Mouse (Mus musculus): ENCODE measurements around the gene Zdhhc14. TPM values are rescaled to one million over a fixed set of nuclear protein-coding genes. Genes with fewer than 3 reads are reported as not detected.
A peak's percentile ranks its signal among the peaks of the same experiment; 100 is the strongest.

Zdhhc14 gene
- polyA plus RNA-seq, 1 experiment from 2014 or later: 8.4 TPM

GRCm38 (mm10) chr17:5567943-5568342 is 75.6 kb downstream of the Zdhhc14 start:
- Histone ChIP-seq H3K4me2 (no peak overlapping the region), H3K27me3 (no peaks in the 10 kb centered on the region), H3K4me1 (replicated peaks) (peaks cover 11% of the 10 kb centered on the region; the same call in 1 of the 2 replicates), H3K4me3 (no peak overlapping the region), H3K27ac (replicated peaks) (no peak overlapping the region), H3K9me3 (no peaks in the 10 kb centered on the region), H3K36me3 (no peaks in the 10 kb centered on the region), H3K9ac (no peak overlapping the region)
- WGBS: 44% methylated on average over 5 of the region's 5 CpGs
- ATAC-seq (ENCODE audit: low read depth): no peak

- no peaks in the 10 kb centered on the region for H3K9me3 ChIP-seq
- no peaks in the 10 kb centered on the region for H3K27me3 ChIP-seq
- H3K4me3 ChIP-seq: no peak overlapping the region
- H3K27ac ChIP-seq (replicated peaks): no peak overlapping the region
- H3K4me2 ChIP-seq: no peak overlapping the region
- H3K36me3 ChIP-seq: no peaks in the 10 kb centered on the region
- WGBS: 75% methylated on average over 17 of the region's 17 CpGs
- no peak overlapping the region for H3K9ac ChIP-seq
- ATAC-seq (ENCODE audit: low read depth): no peak
- peaks cover 11% of the 10 kb centered on the region; the same call in 1 of the 2 replicates for H3K4me1 ChIP-seq (replicated peaks)
Observed at GRCm38 (mm10) chr17:5569131-5570030, 77.0 kb downstream of the Zdhhc14 start.

GRCm38 (mm10) chr17:5572096-5572730 is 79.9 kb downstream of the Zdhhc14 start:
- peaks cover 13% of the 10 kb centered on the region; the same call in 1 of the 2 replicates for H3K4me1 ChIP-seq (replicated peaks)
- H3K9me3 ChIP-seq: no peaks in the 10 kb centered on the region
- H3K27me3 ChIP-seq: no peaks in the 10 kb centered on the region
- no peaks in the 10 kb centered on the region for H3K36me3 ChIP-seq
- no peak overlapping the region for H3K4me2 ChIP-seq
- ATAC-seq (ENCODE audit: low read depth): no peak
- 94% methylated on average over 1 of the region's 1 CpGs for WGBS
- H3K4me3 ChIP-seq: no peak overlapping the region
- H3K27ac ChIP-seq (replicated peaks): no peak overlapping the region
- H3K9ac ChIP-seq: no peak overlapping the region

- no peak for ATAC-seq (ENCODE audit: low read depth)
- H3K4me1 ChIP-seq (replicated peaks): peaks cover 6% of the 10 kb centered on the region; the same call in 1 of the 2 replicates
Observed at GRCm38 (mm10) chr17:5572745-5573420, 80.5 kb downstream of the Zdhhc14 start.

GRCm38 (mm10) chr17:5574672-5575071 is 82.3 kb downstream of the Zdhhc14 start:
- Histone ChIP-seq H3K36me3 (no peaks in the 10 kb centered on the region), H3K9me3 (no peaks in the 10 kb centered on the region), H3K27me3 (no peaks in the 10 kb centered on the region), H3K27ac (replicated peaks) (no peak overlapping the region), H3K9ac (no peak overlapping the region), H3K4me3 (no peak overlapping the region), H3K4me2 (no peak overlapping the region), H3K4me1 (replicated peaks) (peaks cover 5% of the 10 kb centered on the region; the same call in 1 of the 2 replicates)
- WGBS: 86% methylated on average over 5 of the region's 5 CpGs
- ATAC-seq (ENCODE audit: low read depth): no peak

More at GRCm38 (mm10) chr17:5572745-5573420, 80.5 kb downstream of the Zdhhc14 start:
- Histone ChIP-seq H3K9ac (no peak overlapping the region), H3K9me3 (no peaks in the 10 kb centered on the region), H3K36me3 (no peaks in the 10 kb centered on the region), H3K27ac (replicated peaks) (no peak overlapping the region), H3K4me3 (no peak overlapping the region), H3K27me3 (no peaks in the 10 kb centered on the region), H3K4me2 (no peak overlapping the region)

GRCm38 (mm10) chr17:5575518-5575917 is 83.2 kb downstream of the Zdhhc14 start:
- WGBS: 73% methylated on average over 4 of the region's 4 CpGs
- H3K27me3 ChIP-seq: no peaks in the 10 kb centered on the region
- ATAC-seq (ENCODE audit: low read depth): no peak
- H3K27ac ChIP-seq (replicated peaks): no peak overlapping the region
- H3K9me3 ChIP-seq: no peaks in the 10 kb centered on the region
- no peak overlapping the region for H3K9ac ChIP-seq
- H3K4me3 ChIP-seq: no peak overlapping the region
- H3K4me1 ChIP-seq (replicated peaks): peaks cover 5% of the 10 kb centered on the region; the same call in 1 of the 2 replicates
- H3K36me3 ChIP-seq: no peaks in the 10 kb centered on the region
- H3K4me2 ChIP-seq: no peak overlapping the region

- no peaks in the 10 kb centered on the region for H3K9me3 ChIP-seq
- no peak overlapping the region for H3K4me2 ChIP-seq
Observed at GRCm38 (mm10) chr17:5582232-5582631, 89.9 kb downstream of the Zdhhc14 start.

GRCm38 (mm10) chr17:5582937-5583336 is 90.6 kb downstream of the Zdhhc14 start:
- 92% methylated on average over 5 of the region's 5 CpGs for WGBS

More at GRCm38 (mm10) chr17:5582232-5582631, 89.9 kb downstream of the Zdhhc14 start:
- Histone ChIP-seq H3K4me1 (replicated peaks) (peaks cover 11% of the 10 kb centered on the region), H3K27me3 (no peaks in the 10 kb centered on the region), H3K36me3 (no peaks in the 10 kb centered on the region), H3K4me3 (no peak overlapping the region), H3K27ac (replicated peaks) (no peak overlapping the region), H3K9ac (no peak overlapping the region)
- ATAC-seq (ENCODE audit: low read depth): no peak
- WGBS: 95% methylated on average over 3 of the region's 3 CpGs

GRCm38 (mm10) chr17:5583472-5584145 is 91.3 kb downstream of the Zdhhc14 start:
- Histone ChIP-seq H3K4me2 (0 out of 2 replicates have a peak overlapping the region, but pooled peaks have one; percentile 9), H3K36me3 (no peaks in the 10 kb centered on the region), H3K27me3 (no peaks in the 10 kb centered on the region), H3K4me3 (no peak overlapping the region), H3K9me3 (no peaks in the 10 kb centered on the region), H3K4me1 (replicated peaks) (peaks cover 11% of the 10 kb centered on the region), H3K9ac (peak overlapping the region; percentile 46; the same call in 1 of the 2 replicates), H3K27ac (replicated peaks) (peak overlapping the region; percentile 56)
- 39% methylated on average over 12 of the region's 12 CpGs for WGBS
- ATAC-seq (ENCODE audit: low read depth): peak; percentile 27; the same call in 1 of the 2 replicates

More at GRCm38 (mm10) chr17:5582937-5583336, 90.6 kb downstream of the Zdhhc14 start:
- Histone ChIP-seq H3K4me1 (replicated peaks) (peaks cover 11% of the 10 kb centered on the region), H3K4me2 (no peak overlapping the region), H3K27me3 (no peaks in the 10 kb centered on the region), H3K9ac (no peak overlapping the region), H3K9me3 (no peaks in the 10 kb centered on the region), H3K36me3 (no peaks in the 10 kb centered on the region), H3K27ac (replicated peaks) (no peak overlapping the region), H3K4me3 (no peak overlapping the region)
- ATAC-seq (ENCODE audit: low read depth): no peak

GRCm38 (mm10) chr17:5591604-5592209 is 99.3 kb downstream of the Zdhhc14 start:
- H3K9me3 ChIP-seq: no peaks in the 10 kb centered on the region
- H3K27me3 ChIP-seq: no peaks in the 10 kb centered on the region
- no peaks in the 10 kb centered on the region for H3K36me3 ChIP-seq
- H3K4me1 ChIP-seq (replicated peaks): no peaks in the 10 kb centered on the region
- no peak overlapping the region for H3K4me2 ChIP-seq
- ATAC-seq (ENCODE audit: low read depth): no peak
- 0 out of 2 replicates have a peak overlapping the region, but pooled peaks have one; percentile 2 for H3K27ac ChIP-seq (replicated peaks)
- 63% methylated on average over 6 of the region's 6 CpGs for WGBS
- no peak overlapping the region for H3K4me3 ChIP-seq
- H3K9ac ChIP-seq: no peak overlapping the region

- 91% methylated on average over 2 of the region's 2 CpGs for WGBS
- Histone ChIP-seq H3K4me1 (replicated peaks) (no peaks in the 10 kb centered on the region), H3K27me3 (no peaks in the 10 kb centered on the region), H3K36me3 (no peaks in the 10 kb centered on the region), H3K9ac (no peak overlapping the region), H3K4me3 (no peak overlapping the region), H3K4me2 (no peak overlapping the region), H3K27ac (replicated peaks) (no peak overlapping the region), H3K9me3 (no peaks in the 10 kb centered on the region)
- no peak for ATAC-seq (ENCODE audit: low read depth)
Observed at GRCm38 (mm10) chr17:5593071-5593470, 100.7 kb downstream of the Zdhhc14 start.
